Mouse (Mus musculus) 3T3-L1 (cell line): ENCODE measurements around the gene Pgm2.

Source experiments
- DNase-seq: peaks from one replicate; pipeline ENCODE4 v3.0.0-alpha.2; 2015; ENCODE audit warnings: low read depth, low spot score

Gene Pgm2

DNA sequence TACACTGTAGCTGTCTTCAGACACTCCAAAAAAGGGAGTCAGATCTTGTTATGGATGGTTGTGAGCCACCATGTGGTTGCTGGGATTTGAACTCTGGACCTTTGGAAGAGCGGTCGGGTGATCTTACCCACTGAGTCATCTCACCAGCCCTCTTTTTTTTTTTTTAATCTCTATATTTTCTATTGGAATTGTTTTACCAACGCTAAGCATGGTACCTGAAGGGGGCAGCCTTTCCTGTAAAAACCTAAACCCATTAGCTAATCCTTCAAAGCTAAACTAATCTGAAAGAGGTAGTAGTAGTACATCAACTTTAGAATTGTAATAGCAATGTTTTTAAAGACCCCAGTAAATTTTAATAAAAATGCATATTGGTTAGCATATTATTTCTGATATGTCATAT is 17.2 kb upstream of the Pgm2 start:
- peak; percentile 84 for DNase-seq

DNA sequence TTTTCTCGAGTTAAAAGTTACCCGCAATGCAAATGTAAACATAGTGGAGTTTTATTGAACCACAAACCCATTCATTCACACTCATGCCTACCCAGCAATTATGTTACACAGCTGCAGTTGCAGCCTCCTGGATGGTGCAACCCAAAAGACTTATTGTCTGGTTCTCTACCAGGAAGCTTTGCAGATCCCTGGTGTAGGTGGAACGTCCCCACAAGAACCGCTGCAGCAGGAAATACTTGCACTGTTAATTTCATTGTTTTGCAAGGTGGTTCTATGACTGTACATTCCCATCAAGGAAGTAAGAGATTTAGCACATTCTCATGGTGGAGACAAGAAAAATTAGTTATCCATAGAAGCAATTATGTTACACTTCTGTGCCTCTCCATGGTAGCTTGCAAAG is 15.4 kb upstream of the Pgm2 start:
- no peak for DNase-seq

DNA sequence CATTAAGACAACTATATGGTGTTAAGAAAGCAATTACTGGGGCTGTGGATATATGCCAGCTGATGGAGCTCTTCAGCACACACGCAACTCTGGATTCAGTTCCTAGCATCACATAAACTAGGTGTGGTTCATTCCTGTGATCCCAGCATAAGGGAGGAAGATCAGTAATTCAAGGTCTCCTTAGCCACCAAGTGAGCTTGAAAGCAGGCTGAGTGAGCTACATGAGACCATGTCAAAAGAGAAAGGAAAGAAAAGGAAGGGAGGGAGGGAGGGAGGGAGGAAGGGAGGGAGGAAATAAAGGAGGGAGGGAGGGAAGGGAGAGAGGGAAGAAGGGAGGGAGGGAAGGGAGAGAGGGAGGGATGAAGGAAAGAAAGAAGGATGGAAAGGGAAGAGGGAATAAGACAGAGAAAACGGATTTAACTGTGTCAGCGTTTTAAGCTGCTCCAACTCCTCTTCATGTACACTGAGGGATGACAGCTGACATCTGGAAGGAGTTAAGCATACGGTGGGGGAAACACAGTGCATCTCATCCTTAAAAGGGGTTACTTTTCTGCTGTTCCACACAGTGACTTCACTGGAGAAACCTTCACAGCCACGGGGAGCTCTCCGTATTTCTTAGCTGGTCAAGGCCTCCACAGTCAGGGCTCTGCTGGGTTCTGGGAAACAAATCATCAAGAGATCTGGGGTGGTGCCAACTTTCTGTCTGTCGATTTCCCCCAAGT is 13.8 kb upstream of the Pgm2 start:
- DNase-seq = peak; percentile 60

DNA sequence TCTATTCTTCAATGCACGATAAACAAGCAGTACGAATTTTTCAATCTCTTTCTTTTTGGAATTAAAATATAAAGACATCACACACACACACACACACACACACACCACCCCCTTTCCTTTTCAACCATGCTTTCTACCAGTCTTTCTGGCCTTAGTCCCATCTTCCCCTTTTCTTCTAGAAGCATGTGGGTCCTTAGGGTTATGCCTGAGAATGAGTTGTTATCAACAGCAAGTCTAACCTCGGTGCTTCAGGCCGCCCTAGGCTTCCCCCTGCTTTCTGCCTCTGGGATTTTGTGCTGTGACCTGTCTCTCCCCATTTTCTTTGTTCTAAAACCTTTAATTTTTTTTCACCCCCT is 13.3 kb upstream of the Pgm2 start:
- no peak for DNase-seq

DNA sequence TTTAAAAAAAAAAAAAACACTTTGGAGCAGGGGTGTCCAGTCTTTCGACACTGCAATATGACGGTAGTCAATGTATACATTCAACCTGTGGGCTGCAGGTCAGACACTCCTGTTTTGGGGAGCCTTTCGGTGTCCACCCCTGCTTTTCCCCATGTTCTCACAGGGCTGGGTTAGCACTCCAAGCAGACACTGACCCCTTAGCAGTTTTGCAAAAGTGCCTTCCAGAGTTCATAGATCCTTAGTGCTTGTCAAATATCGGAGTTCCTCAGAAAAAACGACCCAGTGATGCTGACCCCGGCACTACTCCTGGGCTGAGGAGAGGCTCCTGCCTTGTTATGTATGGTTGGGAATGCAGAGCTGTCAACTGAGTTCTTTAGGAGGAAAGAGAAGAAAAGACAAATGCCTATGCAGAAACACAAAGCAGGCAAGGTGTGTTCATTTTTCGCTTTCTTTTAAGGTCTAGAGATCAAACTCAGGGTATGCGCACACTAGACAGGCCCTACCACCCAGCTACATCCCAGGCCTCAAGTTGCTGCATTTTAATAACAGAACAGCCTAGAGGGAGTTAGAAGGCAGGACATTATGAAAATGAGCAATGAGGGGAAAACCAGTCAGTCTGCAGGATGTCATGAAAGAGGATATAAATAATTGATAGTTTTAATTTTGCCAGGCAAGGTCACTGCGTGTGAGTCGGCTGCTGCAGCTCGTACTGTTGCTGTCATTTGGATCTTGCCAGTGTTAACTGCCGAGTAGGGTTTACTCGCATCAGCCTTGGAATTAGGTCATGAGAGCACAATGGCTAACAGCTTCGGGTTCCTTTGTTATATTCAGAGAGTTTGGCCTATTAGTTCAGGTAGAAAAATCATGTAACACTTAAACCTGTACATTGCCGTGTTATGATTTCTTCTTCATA is 9.0 kb upstream of the Pgm2 start:
- DNase-seq = no peak

DNA sequence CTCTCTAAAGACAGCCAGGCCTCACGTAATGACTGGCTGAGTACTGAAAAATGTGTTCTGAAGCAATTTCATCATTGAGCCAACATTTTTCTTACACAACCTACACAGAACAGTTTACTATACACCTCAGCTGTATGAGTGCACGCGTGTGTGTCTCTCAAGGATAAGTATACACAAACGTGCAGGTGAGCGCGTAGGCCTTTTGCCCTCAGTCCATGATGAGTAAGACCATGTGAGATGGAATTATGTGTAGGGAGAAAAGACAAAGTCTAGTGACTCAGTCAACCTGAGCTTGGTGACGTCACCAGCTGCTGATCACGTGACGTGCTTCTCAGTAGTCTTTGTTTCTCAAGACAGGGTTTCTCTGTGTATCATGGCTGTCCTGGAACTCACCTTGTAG is 7.3 kb upstream of the Pgm2 start:
- no peak for DNase-seq

DNA sequence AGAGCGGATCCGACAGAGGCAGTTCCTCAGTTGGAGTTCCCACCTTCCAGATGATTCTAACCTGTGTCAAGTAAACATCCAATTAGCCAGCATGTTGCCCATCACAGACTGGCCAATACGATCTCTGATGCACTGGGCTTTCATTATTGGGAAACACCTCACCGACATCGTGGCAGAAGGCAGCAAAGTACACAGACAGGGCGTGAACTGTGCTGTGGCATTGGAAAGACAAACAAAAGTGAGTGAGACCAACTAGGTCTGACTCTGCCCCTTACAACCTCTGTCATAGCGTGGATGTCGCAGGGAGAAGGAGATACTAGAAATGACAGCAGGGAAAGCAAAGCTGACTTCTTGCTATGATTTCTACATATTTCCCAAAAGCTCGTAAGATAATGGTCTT is 4.0 kb upstream of the Pgm2 start:
- no peak for DNase-seq

DNA sequence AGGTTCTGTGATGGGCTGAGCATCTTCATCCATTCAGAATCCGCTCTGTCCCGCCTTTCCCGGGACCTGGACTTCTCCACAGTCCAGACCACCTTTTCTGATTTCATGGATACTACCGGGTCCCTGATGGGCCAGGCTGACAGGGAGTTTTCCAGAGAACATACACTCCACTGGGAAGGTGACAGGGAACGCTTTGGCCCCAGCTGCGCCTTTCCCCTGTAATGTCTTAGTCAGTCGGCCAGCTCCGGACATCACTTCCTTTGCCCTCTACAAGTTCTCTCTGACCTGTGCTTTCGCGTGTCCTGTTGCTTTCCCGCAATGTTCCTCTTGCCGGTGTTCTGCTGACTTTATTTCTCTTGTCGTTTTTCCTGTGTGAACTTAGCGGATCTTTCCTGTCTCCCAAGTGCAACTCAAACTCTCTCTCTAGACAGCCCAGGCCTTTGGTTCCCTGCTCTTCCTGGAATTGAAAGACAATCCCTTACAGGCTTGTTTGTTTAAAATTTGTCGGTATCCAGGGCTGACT is 660 bp downstream of the Pgm2 start:
- peak; percentile 62 for DNase-seq

DNA sequence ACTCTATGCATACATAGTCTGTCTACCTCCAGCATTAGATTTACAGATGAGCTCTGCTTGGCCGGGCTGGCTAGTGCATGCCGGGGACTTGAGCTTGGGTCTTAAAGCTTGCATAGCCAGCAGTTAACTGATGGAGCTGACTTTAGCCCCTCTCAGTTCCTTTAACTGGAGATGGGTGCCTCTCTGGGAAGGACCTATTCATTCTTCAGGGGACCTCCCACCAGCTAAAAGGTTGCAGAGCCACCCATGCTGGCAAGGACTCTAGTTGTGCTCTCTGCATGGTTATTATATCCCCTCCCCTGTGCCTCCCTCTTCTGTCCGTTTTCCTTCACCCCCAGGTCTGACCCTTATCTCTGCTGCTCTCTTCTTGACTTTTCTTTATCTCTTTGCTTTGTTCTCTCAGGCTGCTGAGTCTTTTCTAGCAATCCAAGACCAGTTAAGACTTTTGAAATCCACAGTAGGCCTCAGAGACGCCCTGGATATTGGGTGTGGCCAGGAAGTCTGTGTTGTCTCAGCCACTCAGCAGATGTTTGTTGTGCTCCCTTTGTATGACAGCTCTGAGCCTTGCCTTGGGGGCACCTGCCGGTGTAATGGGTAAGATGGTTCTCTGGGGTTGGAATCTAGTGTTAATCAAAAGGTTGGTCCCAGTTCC is 2.7 kb downstream of the Pgm2 start:
- DNase-seq = no peak

DNA sequence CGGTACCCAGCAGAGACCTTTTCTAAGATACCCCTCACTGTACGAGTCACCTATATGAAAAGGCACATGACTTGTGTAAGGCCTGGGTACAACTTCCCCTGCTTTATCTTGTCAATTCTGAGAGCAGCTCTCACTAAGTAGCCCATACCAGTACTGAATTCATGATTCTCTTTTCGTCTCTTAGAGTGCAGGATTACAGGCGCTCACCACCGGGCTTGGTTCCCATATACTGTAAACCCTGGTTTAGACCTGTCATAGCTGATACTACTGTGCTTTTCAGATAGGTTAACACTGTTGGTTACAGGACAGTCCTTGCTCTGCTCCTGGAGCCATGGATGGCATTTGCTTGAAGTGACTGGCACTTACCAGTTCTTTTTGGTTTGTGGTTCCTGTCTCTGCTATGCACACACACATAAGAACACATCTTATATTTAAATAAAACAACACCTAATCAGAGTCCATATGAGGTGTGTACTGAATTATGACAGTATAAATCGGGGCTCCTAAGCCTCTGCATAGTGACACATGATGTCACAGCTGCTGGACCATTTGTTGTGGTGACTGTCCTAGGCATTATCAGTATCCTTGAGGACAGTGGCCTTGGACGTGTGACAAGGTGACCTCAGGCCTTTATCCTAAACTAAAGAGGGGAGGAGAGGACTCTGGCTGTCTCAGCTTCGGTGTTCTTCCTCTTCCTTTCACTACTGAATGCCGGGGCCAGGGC is 9.4 kb downstream of the Pgm2 start:
- no peak for DNase-seq

DNA sequence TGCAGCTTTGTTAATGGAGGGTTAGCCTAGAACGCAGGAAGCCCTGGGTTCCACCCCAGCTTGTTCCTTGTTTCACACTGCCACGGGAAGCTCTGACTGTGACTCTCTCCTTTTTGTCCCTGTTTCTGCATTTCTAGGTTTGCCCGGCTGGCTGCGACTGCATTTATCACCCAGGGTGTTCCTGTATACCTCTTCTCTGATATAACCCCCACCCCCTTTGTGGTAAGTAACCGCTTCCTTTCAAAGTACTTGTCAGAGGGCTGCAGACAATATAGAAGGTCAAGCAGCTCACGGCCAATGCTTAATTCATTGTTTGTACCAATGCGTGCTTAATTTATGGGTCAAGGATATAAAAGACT is 9.9 kb downstream of the Pgm2 start:
- DNase-seq = no peak

DNA sequence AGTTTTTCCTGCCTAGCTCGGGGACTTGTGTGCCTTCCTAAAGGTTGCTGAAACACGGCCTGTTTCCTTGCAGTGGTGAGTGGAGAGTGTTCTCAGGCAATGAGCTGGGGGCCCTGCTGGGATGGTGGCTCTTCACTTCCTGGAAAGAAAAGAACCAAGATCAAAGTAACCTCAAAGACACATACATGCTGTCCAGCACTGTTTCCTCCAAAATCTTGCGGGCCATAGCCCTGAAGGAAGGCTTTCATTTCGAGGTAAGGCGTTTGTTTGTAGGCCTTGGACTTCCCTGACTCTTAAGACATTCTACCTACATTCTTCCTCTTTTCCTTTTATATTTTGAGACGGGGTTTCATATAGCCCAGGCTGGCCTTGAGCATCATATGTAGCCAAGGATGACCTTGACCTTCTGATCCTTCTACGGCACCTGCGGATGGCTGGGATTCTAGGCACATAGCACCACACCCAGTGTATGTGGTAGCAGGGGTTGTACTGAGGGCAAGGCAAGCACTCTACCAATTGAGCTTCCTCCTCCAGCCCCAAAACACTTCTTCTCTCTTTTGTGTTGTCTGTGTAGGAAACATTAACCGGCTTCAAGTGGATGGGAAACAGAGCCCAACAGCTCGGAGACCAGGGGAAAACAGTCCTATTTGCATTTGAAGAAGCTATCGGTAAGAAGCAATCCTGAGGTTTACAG is 15.0 kb downstream of the Pgm2 start:
- DNase-seq = no peak

DNA sequence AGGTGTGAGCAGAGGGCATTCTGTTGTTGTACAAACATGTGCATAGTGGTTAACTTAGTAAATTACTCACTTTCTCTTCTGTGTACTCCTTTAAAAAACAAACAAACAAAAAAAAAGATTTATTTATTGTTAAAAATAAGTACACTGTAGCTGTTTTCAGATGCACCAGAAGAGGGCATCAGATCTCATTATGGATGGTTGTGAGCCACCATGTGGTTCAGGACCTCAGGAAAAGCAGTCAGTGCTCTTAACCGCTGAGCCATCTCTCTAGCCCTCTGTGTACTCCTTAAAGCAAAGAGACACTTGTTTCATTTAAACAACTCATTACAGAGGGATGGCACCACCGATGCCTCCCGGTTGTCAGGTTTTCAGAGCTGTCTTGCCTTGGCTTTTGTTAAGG is 16.5 kb downstream of the Pgm2 start:
- DNase-seq = peak; percentile 71

DNA sequence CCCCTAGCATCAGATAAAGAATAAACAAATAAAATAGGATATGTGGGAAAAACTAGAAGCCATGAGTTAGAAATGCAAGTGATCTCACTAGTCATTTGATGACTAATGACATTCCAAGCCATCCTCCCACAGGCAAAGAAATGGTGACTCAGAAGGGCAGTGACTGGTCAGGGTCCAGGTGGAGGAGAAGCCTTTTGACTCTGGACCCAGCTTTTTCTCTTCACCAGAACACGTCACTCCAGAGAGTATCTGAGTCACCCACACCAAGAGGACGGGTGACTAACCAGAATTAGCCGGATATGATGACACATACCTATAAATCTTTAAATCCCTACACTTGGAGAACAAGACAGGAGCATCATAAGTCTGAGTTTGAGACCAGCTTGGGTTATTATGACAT is 19.6 kb downstream of the Pgm2 start:
- DNase-seq = peak; percentile 100

DNA sequence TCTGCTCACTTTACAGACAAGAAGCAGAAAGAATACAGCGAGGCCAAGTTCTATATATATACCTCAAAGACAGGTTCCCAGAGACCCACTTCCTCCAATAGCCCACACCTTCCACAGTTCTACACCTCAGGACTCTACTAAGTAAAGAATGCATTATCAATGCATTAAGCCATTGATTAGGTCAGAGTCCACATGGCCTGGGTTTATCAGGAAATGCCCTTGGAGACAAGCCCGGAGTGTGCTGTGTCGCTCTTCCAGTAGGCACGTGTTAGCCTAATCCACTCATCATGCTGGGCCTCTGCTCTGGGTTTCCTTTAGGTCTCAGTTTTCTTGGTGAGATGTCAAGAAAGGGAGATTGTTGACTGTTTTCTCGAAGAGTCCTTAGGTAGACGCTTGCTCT is 21.5 kb downstream of the Pgm2 start:
- no peak for DNase-seq

DNA sequence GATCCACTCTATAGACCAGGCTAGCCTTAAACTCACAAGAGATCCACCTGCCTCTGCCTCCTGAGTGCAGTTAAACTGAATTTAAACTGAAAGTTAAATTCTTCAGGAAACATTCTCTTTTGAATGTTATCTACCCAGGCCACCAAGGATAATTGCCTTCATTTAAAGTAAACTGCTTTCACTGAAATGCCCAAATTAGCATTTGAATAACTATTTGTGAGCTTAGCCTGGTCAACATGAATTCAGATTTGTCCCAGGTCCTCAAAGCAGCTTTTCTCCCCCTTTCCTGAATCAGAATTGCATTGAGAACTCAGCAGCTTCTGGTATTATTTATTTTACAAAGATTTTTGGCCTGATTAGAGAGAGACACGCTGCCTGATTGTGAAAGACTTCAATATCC is 24.4 kb downstream of the Pgm2 start:
- no peak for DNase-seq

DNA sequence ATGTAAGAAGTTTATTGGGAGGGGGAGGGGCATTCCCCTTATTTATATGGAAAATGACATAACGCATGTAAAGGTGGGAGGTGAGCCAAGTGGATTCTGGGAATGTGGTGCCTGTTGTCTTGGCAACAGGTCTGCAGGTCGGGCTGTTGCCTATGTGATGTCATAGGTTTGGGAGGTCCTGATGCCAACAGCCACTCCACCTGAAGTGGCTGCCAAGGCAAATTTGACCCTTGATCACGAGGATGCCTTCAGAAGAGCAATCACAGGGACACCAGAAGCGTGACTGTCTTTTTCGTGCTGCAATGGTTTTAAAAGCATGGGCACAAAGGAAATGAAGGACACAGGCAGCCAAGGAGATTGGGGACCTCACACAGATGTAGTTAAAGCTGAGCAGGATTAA is 33.0 kb downstream of the Pgm2 start:
- no peak for DNase-seq

DNA sequence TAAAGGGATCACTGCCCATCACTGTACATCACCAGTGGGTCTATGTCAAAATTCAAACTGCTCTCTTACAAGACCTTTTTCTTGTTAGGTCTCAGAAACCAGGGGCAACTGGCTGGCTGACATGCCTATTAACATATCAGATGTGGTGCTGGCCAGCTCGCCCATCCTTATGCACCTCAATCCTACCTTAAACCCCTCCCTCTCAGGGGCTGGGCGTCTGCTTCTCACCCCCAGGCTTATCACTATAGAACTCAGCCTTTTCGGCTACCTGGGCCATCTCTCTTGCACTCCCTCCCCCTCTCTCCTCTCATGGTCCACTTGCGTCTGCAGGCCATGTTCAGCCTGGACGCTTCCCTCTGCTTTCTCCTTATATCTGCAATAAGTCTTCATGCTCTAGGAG is 38.8 kb downstream of the Pgm2 start:
- no peak for DNase-seq

DNA sequence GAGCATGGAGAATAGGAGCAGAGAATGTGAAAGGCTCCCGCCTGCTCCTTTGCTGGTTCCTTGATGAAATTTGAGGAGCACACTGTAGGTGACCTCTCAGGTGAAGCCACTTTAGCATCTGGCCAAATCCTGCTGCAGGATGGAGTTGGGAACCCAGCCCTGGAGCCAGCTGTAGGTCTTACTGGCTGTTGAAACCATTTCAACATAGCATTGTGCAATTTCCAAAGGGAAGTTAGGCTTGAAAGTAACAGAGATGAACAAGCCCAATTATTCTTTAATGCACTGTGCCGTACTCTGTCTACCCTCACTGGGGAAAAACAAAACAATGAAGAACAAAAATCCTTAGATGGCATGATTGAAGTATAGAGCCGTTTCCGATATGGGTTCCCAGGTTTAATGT is 41.2 kb downstream of the Pgm2 start:
- no peak for DNase-seq

DNA sequence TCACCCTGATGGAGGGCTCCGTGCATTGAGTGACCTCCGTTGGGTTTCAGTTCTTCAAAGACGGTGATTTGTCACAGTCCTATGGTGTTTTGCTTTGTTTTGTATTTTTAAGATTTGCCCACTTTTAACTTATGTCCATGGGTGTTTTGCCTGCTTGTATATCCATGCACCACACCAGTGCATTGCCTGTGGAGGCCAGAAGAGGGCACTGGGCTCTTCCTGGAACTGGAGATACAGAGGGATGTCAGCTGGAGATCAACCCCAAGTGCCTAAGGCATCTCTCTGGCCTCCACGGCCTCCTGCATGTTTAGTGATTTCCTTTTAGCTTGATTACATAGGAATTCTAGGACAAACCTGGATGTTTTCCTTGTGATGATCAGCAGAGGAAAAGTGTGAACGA is 43.6 kb downstream of the Pgm2 start:
- DNase-seq = peak; percentile 68

DNA sequence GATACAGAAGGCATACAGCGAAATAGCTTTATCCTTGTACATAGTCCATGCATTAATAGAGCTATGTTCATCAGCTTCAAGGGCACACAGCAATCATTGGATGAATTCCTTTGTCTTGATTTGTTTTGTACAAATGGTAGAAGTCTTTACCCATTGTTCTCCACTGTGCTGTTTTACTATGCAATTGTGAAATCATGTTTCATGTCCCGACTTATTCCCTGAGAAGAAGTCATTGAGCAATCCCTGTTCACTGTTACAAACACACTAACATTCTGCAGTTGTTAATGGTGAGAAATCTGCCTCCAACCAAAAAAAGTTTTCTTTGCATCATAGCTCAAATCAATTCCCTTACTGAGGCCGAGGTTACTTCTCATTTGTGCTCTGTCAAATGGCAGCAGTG is 47.5 kb downstream of the Pgm2 start:
- DNase-seq = peak; percentile 16
